Mouse (Mus musculus): Measurements from ENCODE around the gene Smyd3.

DNA sequence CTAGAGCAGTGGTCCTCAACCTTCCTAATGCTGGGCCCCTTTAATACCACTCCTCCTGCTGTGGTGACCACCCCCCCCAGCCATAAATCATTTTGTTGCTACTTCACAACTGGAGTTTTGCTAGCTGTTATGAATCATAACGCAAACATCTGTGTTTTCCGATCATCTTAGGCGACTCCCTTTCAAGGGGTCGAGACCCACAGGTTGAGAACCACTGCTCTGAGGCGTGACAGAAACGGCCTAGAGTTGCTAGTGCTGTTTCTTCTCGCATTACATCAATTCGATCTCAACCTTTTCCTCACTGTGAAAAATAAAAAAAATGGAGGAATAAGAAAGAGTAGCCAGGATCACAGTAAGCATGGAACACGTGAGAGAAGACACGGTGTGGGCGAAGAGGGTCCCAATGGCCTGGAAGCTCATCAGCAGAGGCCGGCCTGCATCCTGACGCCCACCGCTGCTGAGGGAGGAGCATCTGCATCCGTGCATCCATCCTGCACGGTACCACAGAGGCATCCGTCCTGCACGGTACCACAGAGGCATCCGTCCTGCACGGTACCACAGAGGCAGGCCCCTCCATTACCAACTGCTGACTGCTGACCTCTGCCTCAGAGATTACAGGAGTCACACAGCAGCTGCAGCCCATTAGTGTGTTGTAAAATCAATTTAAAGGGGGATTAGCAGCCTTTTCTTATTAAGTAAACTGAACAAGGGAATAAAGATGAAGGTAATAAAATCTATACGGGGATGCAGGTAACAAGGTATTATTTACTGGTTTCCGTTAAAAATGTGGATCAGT, 56.6 kb downstream of the Smyd3 start:
- TF ChIP-seq POLR2A (IDR thresholded peaks at IDR 0.05; ENCODE audit: borderline replicate concordance, low read depth, low read length) (no peak), CTCF (IDR thresholded peaks at IDR 0.05; ENCODE audit: low read depth, low read length) (no peak)

Measured in bone marrow macrophage, adult 2 months (primary cell).